Mouse (Mus musculus): Measurements from ENCODE around the gene Tex44. TPM values are rescaled to one million over a fixed set of nuclear protein-coding genes. Genes with fewer than 3 reads are reported as not detected.
A peak's percentile ranks its signal among the peaks of the same experiment; 100 is the strongest.

Tex44 gene
- total RNA-seq, 1 experiment from 2014 or later: not detected

GRCm38 (mm10) chr1:86414715-86415114 is 11.4 kb upstream of the Tex44 start:
- 0 out of 4 replicates have a peak, but pooled peaks of 1 of the 2 experiments have one; percentile 6 for ATAC-seq (replicated peaks in 1 of 2; ENCODE audit: insufficient read depth in 1 of 2, low FRiP score in 2 of 2, low TSS enrichment in 1 of 2, low read depth in 1 of 2, poor library complexity in 2 of 2, severe bottlenecking in 2 of 2)

- ATAC-seq (replicated peaks in 1 of 2; ENCODE audit: insufficient read depth in 1 of 2, low FRiP score in 2 of 2, low TSS enrichment in 1 of 2, low read depth in 1 of 2, poor library complexity in 2 of 2, severe bottlenecking in 2 of 2): peak; percentile 18 to 54; a peak in 3 of 4 replicates
Measured at GRCm38 (mm10) chr1:86415144-86415543, 11.0 kb upstream of the Tex44 start.

- ATAC-seq (replicated peaks in 1 of 2; ENCODE audit: insufficient read depth in 1 of 2, low FRiP score in 2 of 2, low TSS enrichment in 1 of 2, low read depth in 1 of 2, poor library complexity in 2 of 2, severe bottlenecking in 2 of 2): peak; percentile 43 to 72
Measured at GRCm38 (mm10) chr1:86415612-86416184, 10.4 kb upstream of the Tex44 start.

DNA sequence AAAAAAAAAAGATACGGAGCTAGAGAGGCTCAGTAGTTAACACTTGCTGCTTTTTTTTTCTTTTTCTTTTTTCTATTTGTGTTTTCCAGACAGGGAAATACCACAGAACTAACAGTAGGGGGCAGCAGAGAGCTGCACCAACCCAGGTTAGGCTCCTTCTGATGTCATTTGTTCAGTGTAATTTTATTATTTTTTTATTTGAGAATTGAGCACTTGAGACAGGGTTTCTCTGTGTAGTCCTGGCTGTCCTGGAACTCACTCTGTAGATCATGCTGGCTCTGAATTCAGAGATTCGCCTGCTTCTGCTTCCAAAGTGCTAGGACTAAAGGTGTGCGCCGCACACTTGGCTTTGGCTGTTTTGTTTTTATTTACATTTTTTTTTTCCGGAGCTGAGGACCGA is 9.8 kb upstream of the Tex44 start:
- ATAC-seq (replicated peaks in 1 of 2; ENCODE audit: insufficient read depth in 1 of 2, low FRiP score in 2 of 2, low TSS enrichment in 1 of 2, low read depth in 1 of 2, poor library complexity in 2 of 2, severe bottlenecking in 2 of 2): peak in 1 of 2 experiments; percentile 60; a peak in 3 of 4 replicates

DNA sequence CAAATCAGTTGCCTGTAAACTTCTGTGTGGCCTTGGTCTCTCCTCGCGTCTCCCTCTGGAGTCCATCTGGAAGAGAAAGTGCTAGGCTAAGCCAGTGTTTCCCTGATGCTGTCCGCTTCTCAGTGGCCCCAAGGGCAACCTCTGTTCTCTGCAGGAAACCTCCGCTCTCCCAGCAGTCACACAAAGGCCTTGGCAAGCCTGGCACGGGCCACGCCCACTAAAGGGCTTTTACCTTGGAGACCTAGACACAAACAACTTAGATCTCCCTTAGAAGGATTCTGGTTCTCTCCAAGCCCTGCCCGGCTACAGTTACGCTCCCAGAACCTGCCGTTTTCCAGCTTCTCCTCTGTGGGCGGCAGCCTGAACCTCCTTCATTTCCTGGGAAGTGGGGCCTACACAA is 5.1 kb upstream of the Tex44 start:
- ATAC-seq (replicated peaks in 1 of 2; ENCODE audit: insufficient read depth in 1 of 2, low FRiP score in 2 of 2, low TSS enrichment in 1 of 2, low read depth in 1 of 2, poor library complexity in 2 of 2, severe bottlenecking in 2 of 2): no peak

DNA sequence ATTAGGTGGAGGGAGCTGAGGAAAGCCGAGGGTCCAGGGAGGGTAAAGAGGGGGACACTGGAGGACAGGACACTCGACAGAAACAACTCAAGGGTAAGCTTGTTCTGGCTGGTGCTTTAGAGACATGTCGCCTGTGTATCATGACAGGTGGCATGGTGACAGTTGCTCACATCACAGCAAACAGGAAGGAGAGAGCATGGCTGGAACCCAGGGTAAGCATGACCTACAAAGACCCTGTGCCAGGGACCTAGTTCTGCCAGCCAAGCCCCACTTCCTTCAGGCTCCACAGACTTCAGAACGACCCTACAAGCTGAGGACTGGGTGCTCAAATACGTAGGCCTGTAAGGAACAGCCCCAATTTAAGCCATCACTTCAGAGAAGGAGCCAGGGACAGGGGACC is 2.2 kb upstream of the Tex44 start:
- ATAC-seq (replicated peaks in 1 of 2; ENCODE audit: insufficient read depth in 1 of 2, low FRiP score in 2 of 2, low TSS enrichment in 1 of 2, low read depth in 1 of 2, poor library complexity in 2 of 2, severe bottlenecking in 2 of 2): no peak

DNA sequence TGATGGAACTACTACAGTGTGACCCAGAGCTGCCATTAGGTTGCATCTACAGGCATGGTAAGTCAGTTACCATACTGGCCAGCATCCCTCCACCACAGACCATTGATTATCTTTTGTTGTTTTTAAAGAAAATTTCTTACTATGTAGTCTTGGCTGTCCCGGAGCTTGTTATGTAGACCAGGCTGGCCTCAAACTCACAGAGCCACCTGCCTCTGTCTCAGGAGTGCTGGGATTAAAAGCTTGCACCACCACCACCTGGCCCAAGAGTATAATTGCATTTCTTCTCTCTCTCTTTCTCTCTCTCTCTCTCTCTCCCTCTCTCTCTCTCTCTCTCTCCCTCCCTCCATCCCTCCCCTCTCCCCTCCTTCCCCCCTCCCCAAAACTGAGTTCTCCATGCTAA is 1.8 kb upstream of the Tex44 start:
- ATAC-seq (replicated peaks in 1 of 2; ENCODE audit: insufficient read depth in 1 of 2, low FRiP score in 2 of 2, low TSS enrichment in 1 of 2, low read depth in 1 of 2, poor library complexity in 2 of 2, severe bottlenecking in 2 of 2): no peak

- no peak for ATAC-seq (replicated peaks in 1 of 2; ENCODE audit: insufficient read depth in 1 of 2, low FRiP score in 2 of 2, low TSS enrichment in 1 of 2, low read depth in 1 of 2, poor library complexity in 2 of 2, severe bottlenecking in 2 of 2)
Measured at GRCm38 (mm10) chr1:86424835-86425547, 1.1 kb upstream of the Tex44 start.

GRCm38 (mm10) chr1:86430056-86430455 is 3.9 kb downstream of the Tex44 start:
- peak; percentile 35 to 55; a peak in 1 of 4 replicates for ATAC-seq (replicated peaks in 1 of 2; ENCODE audit: insufficient read depth in 1 of 2, low FRiP score in 2 of 2, low TSS enrichment in 1 of 2, low read depth in 1 of 2, poor library complexity in 2 of 2, severe bottlenecking in 2 of 2)

DNA sequence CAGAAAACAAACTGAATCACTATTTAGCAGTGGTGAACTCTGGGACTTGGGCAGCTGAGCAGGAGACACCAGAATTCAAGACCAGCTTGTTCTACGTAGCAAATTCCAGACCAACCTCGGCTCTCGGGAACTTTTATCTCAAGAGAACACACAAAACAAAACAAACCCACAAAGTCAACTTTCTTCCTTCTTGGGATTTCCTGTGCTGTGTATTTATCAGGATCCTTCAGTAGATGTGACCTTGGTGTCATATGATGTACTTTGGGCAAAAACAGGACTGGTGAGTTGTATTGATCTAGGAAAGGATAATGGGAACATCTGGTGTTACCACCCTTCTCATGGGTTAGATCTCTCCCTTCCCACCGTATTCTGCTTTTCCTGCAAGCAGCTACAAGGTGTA is 6.6 kb downstream of the Tex44 start:
- no peak for ATAC-seq (replicated peaks in 1 of 2; ENCODE audit: insufficient read depth in 1 of 2, low FRiP score in 2 of 2, low TSS enrichment in 1 of 2, low read depth in 1 of 2, poor library complexity in 2 of 2, severe bottlenecking in 2 of 2)

- no peak for ATAC-seq (replicated peaks in 1 of 2; ENCODE audit: insufficient read depth in 1 of 2, low FRiP score in 2 of 2, low TSS enrichment in 1 of 2, low read depth in 1 of 2, poor library complexity in 2 of 2, severe bottlenecking in 2 of 2)
Measured at GRCm38 (mm10) chr1:86433359-86433758, 7.2 kb downstream of the Tex44 start.

GRCm38 (mm10) chr1:86434001-86434400 is 7.9 kb downstream of the Tex44 start:
- peak in 1 of 2 experiments; percentile 18; a peak in 1 of 4 replicates for ATAC-seq (replicated peaks in 1 of 2; ENCODE audit: insufficient read depth in 1 of 2, low FRiP score in 2 of 2, low TSS enrichment in 1 of 2, low read depth in 1 of 2, poor library complexity in 2 of 2, severe bottlenecking in 2 of 2)

DNA sequence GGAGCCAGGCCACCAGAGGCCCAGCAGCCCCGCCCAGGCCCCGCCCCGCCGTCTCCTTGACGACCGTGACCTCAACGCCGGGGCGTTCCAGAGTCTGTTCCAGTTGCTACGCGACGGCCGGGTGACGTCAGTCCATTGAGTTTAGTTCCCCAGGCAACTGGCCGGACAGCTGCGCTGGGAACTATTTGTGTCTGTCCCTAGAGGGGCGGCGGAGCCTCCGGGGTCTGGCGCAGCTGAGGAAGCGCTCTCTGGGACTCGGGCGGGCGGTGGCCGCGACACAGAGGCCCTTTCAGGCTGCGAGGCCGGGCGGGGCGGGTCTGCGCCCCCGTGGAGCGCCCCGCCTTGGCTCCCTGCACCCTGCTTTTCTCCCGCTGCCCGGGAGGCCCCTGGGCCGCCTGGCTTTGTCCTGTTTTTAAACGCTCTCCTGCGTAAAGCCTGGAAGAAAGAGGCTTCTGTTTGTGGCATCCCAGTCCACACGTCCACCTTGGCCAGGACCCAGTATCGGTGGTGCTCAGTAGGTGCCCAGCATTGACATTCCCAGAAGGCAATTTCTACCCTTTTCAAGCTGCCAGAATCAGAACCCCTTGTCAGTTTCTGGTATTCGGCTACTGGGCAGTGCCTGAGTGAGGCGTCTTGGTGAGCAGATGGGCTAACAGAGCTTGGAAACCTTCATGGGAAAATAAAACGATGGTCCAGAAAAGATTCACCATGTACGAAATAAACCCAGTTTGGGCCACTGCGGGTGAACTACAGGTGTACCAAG is 8.5 kb downstream of the Tex44 start:
- peak; percentile 91 to 96 for ATAC-seq (replicated peaks in 1 of 2; ENCODE audit: insufficient read depth in 1 of 2, low FRiP score in 2 of 2, low TSS enrichment in 1 of 2, low read depth in 1 of 2, poor library complexity in 2 of 2, severe bottlenecking in 2 of 2)

- no peak for ATAC-seq (replicated peaks in 1 of 2; ENCODE audit: insufficient read depth in 1 of 2, low FRiP score in 2 of 2, low TSS enrichment in 1 of 2, low read depth in 1 of 2, poor library complexity in 2 of 2, severe bottlenecking in 2 of 2)
Measured at GRCm38 (mm10) chr1:86435302-86435821, 9.2 kb downstream of the Tex44 start.

DNA sequence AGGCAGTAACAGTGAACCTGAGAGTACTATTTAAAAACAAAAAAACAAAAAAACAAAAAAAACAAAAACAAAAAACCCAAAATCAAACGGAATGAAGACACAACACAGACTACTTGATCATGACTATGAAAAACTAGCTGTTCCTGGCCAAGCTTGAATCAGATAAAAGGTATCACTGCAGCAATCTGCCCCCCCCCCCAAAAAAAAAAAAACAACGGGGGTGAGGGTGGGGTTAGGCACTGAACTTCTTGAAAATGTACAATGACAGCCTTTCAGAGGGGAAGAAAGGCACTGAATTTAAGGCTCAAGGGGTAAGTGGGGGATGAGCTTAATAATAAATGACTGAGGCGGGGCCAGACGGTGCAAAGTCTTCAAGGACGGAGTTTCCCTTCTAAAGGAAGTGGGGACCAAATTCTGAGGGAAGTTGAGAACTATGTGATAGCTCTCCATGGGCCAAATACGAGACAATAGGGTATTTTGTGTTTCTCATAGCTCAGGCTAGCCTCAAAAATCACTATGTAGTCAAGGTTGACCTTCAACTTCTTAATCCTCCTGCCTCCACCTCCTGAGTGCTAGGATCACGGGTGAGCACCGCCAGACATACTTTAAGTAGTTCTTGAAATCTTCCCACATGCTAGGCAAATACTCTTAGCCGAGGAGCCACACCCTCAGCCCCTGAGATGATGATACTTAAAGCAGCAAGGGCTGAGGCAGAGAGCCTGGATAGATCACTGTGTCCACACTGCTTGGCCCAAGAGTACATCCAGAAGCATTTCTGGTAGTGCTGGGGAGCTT is 11.3 kb downstream of the Tex44 start:
- ATAC-seq (replicated peaks in 1 of 2; ENCODE audit: insufficient read depth in 1 of 2, low FRiP score in 2 of 2, low TSS enrichment in 1 of 2, low read depth in 1 of 2, poor library complexity in 2 of 2, severe bottlenecking in 2 of 2): no peak

DNA sequence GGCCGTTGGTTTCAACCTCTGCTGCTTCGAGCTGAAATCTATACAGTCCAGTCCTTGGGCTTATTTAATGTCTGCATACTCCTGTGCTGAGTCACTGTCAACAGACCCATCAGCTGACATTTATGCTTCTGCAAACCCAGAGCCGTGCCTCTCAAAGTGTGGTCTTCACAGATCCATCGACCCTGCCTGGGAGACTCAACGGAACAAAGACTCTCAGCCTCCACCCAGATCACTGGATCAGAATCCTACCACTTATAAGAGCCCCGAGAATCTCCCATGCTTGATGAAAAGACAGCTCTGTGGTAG is 11.8 kb downstream of the Tex44 start:
- ATAC-seq (replicated peaks in 1 of 2; ENCODE audit: insufficient read depth in 1 of 2, low FRiP score in 2 of 2, low TSS enrichment in 1 of 2, low read depth in 1 of 2, poor library complexity in 2 of 2, severe bottlenecking in 2 of 2): no peak

DNA sequence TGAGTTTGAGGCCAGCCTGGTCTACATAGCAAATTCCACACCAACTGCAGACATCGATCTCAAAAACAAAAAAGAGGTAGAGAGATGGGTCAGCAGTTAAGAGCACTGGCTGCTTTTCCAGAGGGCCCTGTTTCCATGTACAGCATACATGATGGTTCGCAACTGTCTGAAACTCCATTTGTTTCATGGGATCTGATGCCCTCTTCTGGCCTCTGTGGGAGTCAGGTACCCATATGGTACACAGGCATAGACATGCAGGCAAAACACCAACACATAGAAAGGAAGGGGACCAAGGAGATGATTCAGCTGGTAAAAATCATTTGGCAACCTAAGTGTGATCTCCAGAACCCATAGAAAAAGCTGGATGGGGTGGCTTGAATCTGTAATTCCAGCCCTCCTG is 12.4 kb downstream of the Tex44 start:
- ATAC-seq (replicated peaks in 1 of 2; ENCODE audit: insufficient read depth in 1 of 2, low FRiP score in 2 of 2, low TSS enrichment in 1 of 2, low read depth in 1 of 2, poor library complexity in 2 of 2, severe bottlenecking in 2 of 2): no peak
